Mouse (Mus musculus) CD4-positive naive resting alpha-beta T cell, adult 57 days (primary cell): ENCODE measurements around the gene Olfr351. TPM values are rescaled to one million over a fixed set of nuclear protein-coding genes. Genes with fewer than 3 reads are reported as not detected.

Experiments
- total RNA-seq: library from RNA; stranded (reverse); gene quantifications from one replicate; pipeline ENCODE4 v1.2.4, GENCODE M21; 2023

The Olfr351 gene
- total RNA-seq, result not detected

GRCm38 (mm10) chr2:36862560-36862959, at the start of gene Olfr351:
Gene Olfr351 (minus strand): TSS chr2:36862660.

GRCm38 (mm10) chr2:36905380-36905779, 42.9 kb upstream of the Olfr351 start, which contains the start of gene Olfr354:
Gene Olfr354 (plus strand): TSS chr2:36905680.

GRCm38 (mm10) chr2:36892836-36893235, 30.4 kb upstream of the Olfr351 start, which contains the start of gene Olfr353:
Gene Olfr353 (minus strand): TSS chr2:36892936.

GRCm38 (mm10) chr2:36868160-36868559, 5.7 kb upstream of the Olfr351 start, which contains the start of gene Olfr352:
Gene Olfr352 (plus strand): TSS chr2:36868460.

GRCm38 (mm10) chr2:36846010-36846409, 16.4 kb downstream of the Olfr351 start, which contains the start of gene Olfr350:
Gene Olfr350 (plus strand): TSS chr2:36846310.

GRCm38 (mm10) chr2:36816932-36817331, 45.5 kb downstream of the Olfr351 start, which contains the start of gene Olfr3:
Gene Olfr3 (minus strand): TSS chr2:36817032.

Other genes with a start within 250 kb of the Olfr351 start
- gene Olfr345, start 222.6 kb downstream of the Olfr351 start, total RNA-seq, result not detected
- gene Olfr346, start 176.9 kb downstream of the Olfr351 start, total RNA-seq, result not detected
- gene Olfr347, start 130.8 kb downstream of the Olfr351 start, total RNA-seq, result not detected
- gene Olfr348, start 78.4 kb downstream of the Olfr351 start, total RNA-seq, result not detected
- not detected for gene Olfr50, start 72.1 kb downstream of the Olfr351 start, total RNA-seq
- gene Olfr3, start 45.6 kb downstream of the Olfr351 start, total RNA-seq, result not detected
- not detected for gene Olfr350, start 16.4 kb downstream of the Olfr351 start, total RNA-seq
- not detected for gene Olfr352, start 5.8 kb upstream of the Olfr351 start, total RNA-seq
- not detected for gene Olfr353, start 30.3 kb upstream of the Olfr351 start, total RNA-seq
- gene Olfr354, start 43.0 kb upstream of the Olfr351 start, total RNA-seq, result not detected
- not detected for gene Olfr355, start 66.2 kb upstream of the Olfr351 start, total RNA-seq
- not detected for gene Olfr356, start 74.5 kb upstream of the Olfr351 start, total RNA-seq
- not detected for gene Olfr357, start 131.2 kb upstream of the Olfr351 start, total RNA-seq
- gene Olfr358, start 146.7 kb upstream of the Olfr351 start, total RNA-seq, result not detected
- gene Olfr360, start 203.1 kb upstream of the Olfr351 start, total RNA-seq, result not detected
- gene Olfr361, start 226.6 kb upstream of the Olfr351 start, total RNA-seq, result not detected